Mouse (Mus musculus): ENCODE measurements around the gene Anapc2. TPM values are rescaled to one million over a fixed set of nuclear protein-coding genes. Genes with fewer than 3 reads are reported as not detected.

Anapc2 gene
- polyA plus RNA-seq, 1 experiment from 2014 or later = 40.5 TPM

Other genes starting within 250 kb of the Anapc2 start
- gene Nsmf, start 218.1 kb upstream of the Anapc2 start, polyA plus RNA-seq (2015; fragmentation: Nextera tagmentation; extraction: Ambion mirVana) = 9.5 and 10.8 TPM in 2 replicates
- 5.3 and 8.0 TPM in 2 replicates for gene Entpd8, start 192.2 kb upstream of the Anapc2 start, polyA plus RNA-seq (2015; fragmentation: Nextera tagmentation; extraction: Ambion mirVana)
- gene Noxa1, start 177.3 kb upstream of the Anapc2 start, polyA plus RNA-seq (2015; fragmentation: Nextera tagmentation; extraction: Ambion mirVana) = 0.82 and 0.85 TPM in 2 replicates
- 1.1 and 1.3 TPM in 2 replicates for gene Nrarp, start 91.7 kb upstream of the Anapc2 start, polyA plus RNA-seq (2015; fragmentation: Nextera tagmentation; extraction: Ambion mirVana)
- 6.5 and 6.6 TPM in 2 replicates for gene Tor4a, start 75.6 kb upstream of the Anapc2 start, polyA plus RNA-seq (2015; fragmentation: Nextera tagmentation; extraction: Ambion mirVana)
- gene Nelfb, start 61.0 kb upstream of the Anapc2 start, polyA plus RNA-seq (2015; fragmentation: Nextera tagmentation; extraction: Ambion mirVana) = 33.9 and 34.9 TPM in 2 replicates
- gene Stpg3, start 57.8 kb upstream of the Anapc2 start, polyA plus RNA-seq (2015; fragmentation: Nextera tagmentation; extraction: Ambion mirVana) = not detected in 2 replicates
- not detected in 2 replicates for gene Fam166a, start 53.7 kb upstream of the Anapc2 start, polyA plus RNA-seq (2015; fragmentation: Nextera tagmentation; extraction: Ambion mirVana)
- gene Tubb4b, start 47.8 kb upstream of the Anapc2 start, polyA plus RNA-seq (2015; fragmentation: Nextera tagmentation; extraction: Ambion mirVana) = 590 and 624 TPM in 2 replicates
- gene Slc34a3, start 38.1 kb upstream of the Anapc2 start, polyA plus RNA-seq (2015; fragmentation: Nextera tagmentation; extraction: Ambion mirVana) = 0.08 TPM in 1 of 2 replicates, not detected in the other
- gene Rnf224, start 35.7 kb upstream of the Anapc2 start, polyA plus RNA-seq (2015; fragmentation: Nextera tagmentation; extraction: Ambion mirVana) = not detected in 2 replicates
- gene Rnf208, start 30.2 kb upstream of the Anapc2 start, polyA plus RNA-seq (2015; fragmentation: Nextera tagmentation; extraction: Ambion mirVana) = 0.77 TPM in 1 of 2 replicates, not detected in the other
- gene Cysrt1, start 30.0 kb upstream of the Anapc2 start, polyA plus RNA-seq (2015; fragmentation: Nextera tagmentation; extraction: Ambion mirVana) = not detected in 2 replicates
- 1.4 and 1.8 TPM in 2 replicates for gene AL732309.1, start 25.6 kb upstream of the Anapc2 start, polyA plus RNA-seq (2015; fragmentation: Nextera tagmentation; extraction: Ambion mirVana)
- gene Tmem203, start 17.0 kb upstream of the Anapc2 start, polyA plus RNA-seq (2015; fragmentation: Nextera tagmentation; extraction: Ambion mirVana) = 10.9 and 12.0 TPM in 2 replicates
- 3.7 and 4.7 TPM in 2 replicates for gene Tprn, start 9.9 kb upstream of the Anapc2 start, polyA plus RNA-seq (2015; fragmentation: Nextera tagmentation; extraction: Ambion mirVana)
- 94.7 and 111 TPM in 2 replicates for gene Ssna1, start within 50 bp of the Anapc2 start, polyA plus RNA-seq (2015; fragmentation: Nextera tagmentation; extraction: Ambion mirVana)
- gene Tmem210, start 15.7 kb downstream of the Anapc2 start, polyA plus RNA-seq (2015; fragmentation: Nextera tagmentation; extraction: Ambion mirVana) = not detected in 2 replicates
- gene Lrrc26, start 17.4 kb downstream of the Anapc2 start, polyA plus RNA-seq (2015; fragmentation: Nextera tagmentation; extraction: Ambion mirVana) = not detected in 2 replicates
- 0.02 TPM in 1 of 2 replicates, not detected in the other for gene Grin1, start 46.7 kb downstream of the Anapc2 start, polyA plus RNA-seq (2015; fragmentation: Nextera tagmentation; extraction: Ambion mirVana)
- gene Man1b1, start 59.9 kb downstream of the Anapc2 start, polyA plus RNA-seq (2015; fragmentation: Nextera tagmentation; extraction: Ambion mirVana) = 15.3 and 17.2 TPM in 2 replicates
- 10.8 and 11.5 TPM in 2 replicates for gene Dpp7, start 83.9 kb downstream of the Anapc2 start, polyA plus RNA-seq (2015; fragmentation: Nextera tagmentation; extraction: Ambion mirVana)
- 12.6 and 14.0 TPM in 2 replicates for gene Uap1l1, start 93.2 kb downstream of the Anapc2 start, polyA plus RNA-seq (2015; fragmentation: Nextera tagmentation; extraction: Ambion mirVana)
- gene Sapcd2, start 99.8 kb downstream of the Anapc2 start, polyA plus RNA-seq (2015; fragmentation: Nextera tagmentation; extraction: Ambion mirVana) = 14.7 and 16.2 TPM in 2 replicates
- gene Entpd2, start 123.4 kb downstream of the Anapc2 start, polyA plus RNA-seq (2015; fragmentation: Nextera tagmentation; extraction: Ambion mirVana) = 0.54 and 1.0 TPM in 2 replicates
- gene Npdc1, start 126.9 kb downstream of the Anapc2 start, polyA plus RNA-seq (2015; fragmentation: Nextera tagmentation; extraction: Ambion mirVana) = 4.7 and 4.8 TPM in 2 replicates
- gene Fut7, start 150.8 kb downstream of the Anapc2 start, polyA plus RNA-seq (2015; fragmentation: Nextera tagmentation; extraction: Ambion mirVana) = 0.96 and 1.2 TPM in 2 replicates
- 1.3 and 1.8 TPM in 2 replicates for gene Abca2, start 156.2 kb downstream of the Anapc2 start, polyA plus RNA-seq (2015; fragmentation: Nextera tagmentation; extraction: Ambion mirVana)
- 0.54 and 0.63 TPM in 2 replicates for gene Clic3, start 184.4 kb downstream of the Anapc2 start, polyA plus RNA-seq (2015; fragmentation: Nextera tagmentation; extraction: Ambion mirVana)
- 10.1 TPM in 2 replicates for gene Paxx, start 188.6 kb downstream of the Anapc2 start, polyA plus RNA-seq (2015; fragmentation: Nextera tagmentation; extraction: Ambion mirVana)
- 0.35 and 0.71 TPM in 2 replicates for gene Ptgds, start 197.6 kb downstream of the Anapc2 start, polyA plus RNA-seq (2015; fragmentation: Nextera tagmentation; extraction: Ambion mirVana)
- not detected in 2 replicates for gene Lcn12, start 221.4 kb downstream of the Anapc2 start, polyA plus RNA-seq (2015; fragmentation: Nextera tagmentation; extraction: Ambion mirVana)
- gene Fbxw5, start 228.3 kb downstream of the Anapc2 start, polyA plus RNA-seq (2015; fragmentation: Nextera tagmentation; extraction: Ambion mirVana) = 23.8 and 24.7 TPM in 2 replicates
- gene C8g, start 229.2 kb downstream of the Anapc2 start, polyA plus RNA-seq (2015; fragmentation: Nextera tagmentation; extraction: Ambion mirVana) = 90.7 and 105 TPM in 2 replicates

All from liver, embryonic 16.5 days (tissue).